Mouse (Mus musculus) frontal cortex, adult (tissue): ENCODE results near the gene Tmem88.
A peak's percentile ranks its signal among the peaks of the same experiment; 100 is the strongest.

Experiments
- ATAC-seq: cut with Nextera tagmentation; 2 replicates; pipeline ENCODE4 v1.9.2; 2017; ENCODE audit warnings: mild to moderate bottlenecking, moderate library complexity, mixed read lengths; ENCODE audit not compliant: low TSS enrichment

The Tmem88 gene

GRCm38 (mm10) chr11:69379600-69379999, 18.4 kb downstream of the Tmem88 start:
- ATAC-seq = no peak

GRCm38 (mm10) chr11:69377766-69378165, 20.3 kb downstream of the Tmem88 start:
- no peak for ATAC-seq

DNA sequence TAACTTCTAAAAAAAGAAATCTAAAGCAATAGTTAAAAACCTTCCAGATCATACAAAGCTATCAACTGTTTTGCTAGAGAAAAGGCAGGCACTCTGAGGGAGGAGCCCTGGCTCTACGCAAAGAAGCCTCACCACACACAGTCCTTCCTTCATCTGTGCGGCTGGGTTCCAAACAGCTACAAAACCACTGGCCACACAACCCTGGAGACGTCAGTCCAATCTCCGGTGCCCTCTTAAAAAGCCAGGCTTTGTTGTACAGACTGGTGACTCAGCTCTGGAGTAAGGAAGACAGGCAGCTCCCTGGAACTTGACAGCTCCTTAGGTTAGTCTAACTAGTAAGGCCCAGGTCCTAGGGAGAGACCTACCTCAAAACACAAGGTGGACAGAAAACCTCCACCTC, 22.4 kb downstream of the Tmem88 start:
- ATAC-seq = no peak

GRCm38 (mm10) chr11:69373223-69373965, 24.6 kb downstream of the Tmem88 start:
- ATAC-seq = no peak

- no peak for ATAC-seq
These were observed 25.3 kb downstream of the Tmem88 start for GRCm38 (mm10) chr11:69372780-69373170.

- peak; percentile 48; the same call in 1 of the 2 replicates for ATAC-seq
These were observed 25.8 kb downstream of the Tmem88 start for GRCm38 (mm10) chr11:69372056-69372779.

DNA sequence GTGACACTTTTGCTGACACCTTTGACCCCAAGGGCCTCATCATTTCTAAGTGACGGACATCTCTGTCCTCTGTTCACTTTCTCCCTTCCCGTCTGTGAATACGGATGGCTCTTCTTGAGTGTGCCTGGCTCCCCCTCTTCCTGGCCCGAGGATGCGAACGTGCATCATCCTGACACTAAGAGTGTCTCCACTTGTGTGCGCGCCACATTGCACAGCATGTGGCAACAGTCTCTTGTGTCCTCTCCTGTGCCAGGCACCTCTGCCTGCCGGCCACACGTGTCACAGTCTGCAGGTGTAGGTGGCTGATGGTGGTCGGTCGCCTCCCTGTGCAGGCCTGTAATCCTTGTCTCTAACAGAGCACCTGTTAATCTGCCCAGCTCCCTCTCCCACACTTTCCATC, 26.4 kb downstream of the Tmem88 start:
- ATAC-seq = no peak

DNA sequence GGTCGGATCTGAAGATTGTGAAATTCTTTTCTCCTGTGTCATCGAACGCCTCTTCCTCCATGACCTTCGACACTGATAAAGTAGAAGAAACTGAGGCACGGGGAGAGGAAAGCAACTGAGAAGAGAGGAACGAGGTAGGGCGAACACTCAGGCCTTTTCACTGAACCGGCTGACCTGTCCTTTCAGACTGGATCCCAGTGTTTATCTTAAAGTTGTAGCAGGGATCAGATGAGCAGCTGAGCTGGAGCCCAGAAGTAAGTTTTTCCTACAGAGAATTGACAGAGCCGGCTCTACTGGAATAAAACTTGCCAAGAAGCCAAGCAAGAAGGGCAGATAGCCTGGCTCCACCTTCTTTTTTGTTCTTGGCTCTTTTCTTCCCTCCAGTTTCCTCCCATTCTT, 27.2 kb downstream of the Tmem88 start:
- no peak for ATAC-seq

DNA sequence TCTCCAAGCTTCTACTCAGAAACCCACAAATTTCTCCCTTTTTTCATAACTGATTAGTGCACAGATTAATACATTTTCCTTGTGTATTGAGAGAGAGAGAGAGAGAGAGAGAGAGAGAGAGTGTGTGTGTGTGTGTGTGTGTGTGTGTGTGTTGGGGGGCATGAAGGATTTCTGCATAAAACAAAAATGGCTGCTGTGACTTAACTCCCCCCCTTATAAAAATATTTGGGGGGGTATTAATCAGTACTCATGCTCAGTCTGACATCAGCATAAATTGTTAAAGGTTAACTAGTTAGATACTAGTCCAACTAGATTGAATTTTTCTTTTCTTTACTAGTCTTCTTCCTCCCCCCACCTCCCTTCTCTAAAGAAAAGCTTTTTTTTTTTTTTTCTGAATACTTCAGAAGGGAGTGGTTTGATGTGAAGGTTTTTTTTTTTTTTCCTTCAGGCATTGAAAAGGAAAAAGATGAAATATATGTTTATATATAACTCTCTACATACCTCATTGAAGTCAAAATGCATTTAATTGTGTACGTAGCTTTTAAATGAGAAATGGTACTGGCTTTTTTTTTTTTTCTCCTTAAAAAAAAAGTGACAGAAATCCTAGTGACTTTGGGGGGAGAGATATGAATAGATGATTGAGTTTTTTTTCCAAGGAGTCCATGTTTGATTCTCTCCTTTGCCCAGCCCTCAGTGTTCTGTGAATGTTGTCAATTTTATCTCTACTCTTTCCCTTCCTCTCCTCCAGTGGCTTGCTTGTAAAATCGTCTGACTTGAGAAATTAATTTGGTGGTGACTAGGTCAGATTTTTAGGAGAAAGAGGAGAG, 27.8 kb downstream of the Tmem88 start:
- ATAC-seq = no peak

- ATAC-seq = no peak
These were observed 28.6 kb downstream of the Tmem88 start, which contains the start of gene Chd3 for GRCm38 (mm10) chr11:69369215-69369989. Chd3 (minus strand) TSS chr11:69369406.

- no peak for ATAC-seq
These were observed 29.4 kb downstream of the Tmem88 start for GRCm38 (mm10) chr11:69368356-69369214.

DNA sequence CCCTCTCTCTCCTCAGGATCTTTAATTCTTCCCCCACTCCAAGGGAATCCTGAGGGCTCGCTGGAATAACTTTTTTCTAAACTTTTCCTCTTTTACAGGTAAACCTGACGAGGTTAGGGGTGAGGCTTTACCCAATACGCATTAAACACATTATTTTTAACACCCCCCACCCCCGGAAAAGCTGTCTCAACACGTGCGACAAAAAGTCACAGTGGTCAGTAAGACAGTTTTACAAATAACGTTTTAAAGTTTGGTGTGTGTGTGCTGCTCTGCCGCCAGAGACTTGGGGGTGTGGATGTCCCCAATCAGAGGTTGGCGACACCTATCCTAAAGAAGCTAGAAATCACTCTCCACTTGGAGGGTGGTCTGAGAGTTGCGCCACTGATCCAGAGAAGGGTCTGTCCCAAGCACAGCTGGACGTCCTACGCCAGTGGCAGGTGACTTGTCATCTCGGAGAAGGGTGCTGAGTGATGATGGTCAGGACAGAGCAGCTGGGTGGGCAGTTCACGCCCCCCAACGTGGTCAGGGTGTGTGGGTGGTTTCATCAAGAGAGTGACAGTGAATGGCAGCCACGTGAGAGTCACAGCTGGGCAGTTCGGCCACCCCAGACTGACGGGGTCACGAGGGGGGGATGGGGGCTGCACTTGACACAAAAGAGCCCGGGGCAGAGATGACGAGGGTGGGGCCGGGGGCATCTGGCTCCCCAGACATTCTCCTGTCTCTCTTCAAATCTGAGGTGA, 30.2 kb downstream of the Tmem88 start:
- no peak for ATAC-seq

DNA sequence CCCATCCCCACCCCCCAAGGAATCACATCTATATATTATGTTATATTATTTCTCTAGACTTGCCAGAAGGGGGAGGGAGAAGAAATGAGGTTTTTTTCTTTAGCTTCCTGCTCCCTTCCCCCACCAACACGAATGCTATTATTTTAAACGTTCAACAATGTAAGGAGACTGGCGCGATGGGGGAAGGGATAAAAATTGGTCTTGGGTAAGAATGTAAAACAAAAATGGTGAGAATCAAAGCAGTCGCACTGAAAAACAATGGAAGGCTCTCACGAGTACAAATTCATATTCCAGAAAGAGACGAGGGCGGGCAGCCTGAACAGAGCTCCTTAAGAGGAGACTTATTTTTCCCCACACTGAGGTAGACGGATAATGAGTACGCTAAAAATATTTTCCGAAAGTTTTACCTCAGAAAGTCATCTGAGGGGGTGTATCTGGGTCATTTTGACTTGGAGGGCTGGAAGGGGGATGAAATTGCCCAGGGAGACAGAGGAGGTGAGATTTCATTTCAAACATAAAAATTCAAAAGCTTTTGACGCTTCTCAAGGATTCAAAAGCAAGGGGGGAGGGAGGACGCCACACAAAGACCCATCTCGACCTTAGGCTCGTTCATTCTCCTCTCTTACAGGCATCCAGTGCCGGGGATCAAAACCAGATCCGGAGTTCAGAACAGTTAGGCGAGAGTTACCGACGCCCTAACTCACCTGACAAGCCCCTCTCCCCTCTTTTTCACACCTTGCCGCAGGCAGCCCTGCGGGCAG, 31.0 kb downstream of the Tmem88 start:
- ATAC-seq = no peak

DNA sequence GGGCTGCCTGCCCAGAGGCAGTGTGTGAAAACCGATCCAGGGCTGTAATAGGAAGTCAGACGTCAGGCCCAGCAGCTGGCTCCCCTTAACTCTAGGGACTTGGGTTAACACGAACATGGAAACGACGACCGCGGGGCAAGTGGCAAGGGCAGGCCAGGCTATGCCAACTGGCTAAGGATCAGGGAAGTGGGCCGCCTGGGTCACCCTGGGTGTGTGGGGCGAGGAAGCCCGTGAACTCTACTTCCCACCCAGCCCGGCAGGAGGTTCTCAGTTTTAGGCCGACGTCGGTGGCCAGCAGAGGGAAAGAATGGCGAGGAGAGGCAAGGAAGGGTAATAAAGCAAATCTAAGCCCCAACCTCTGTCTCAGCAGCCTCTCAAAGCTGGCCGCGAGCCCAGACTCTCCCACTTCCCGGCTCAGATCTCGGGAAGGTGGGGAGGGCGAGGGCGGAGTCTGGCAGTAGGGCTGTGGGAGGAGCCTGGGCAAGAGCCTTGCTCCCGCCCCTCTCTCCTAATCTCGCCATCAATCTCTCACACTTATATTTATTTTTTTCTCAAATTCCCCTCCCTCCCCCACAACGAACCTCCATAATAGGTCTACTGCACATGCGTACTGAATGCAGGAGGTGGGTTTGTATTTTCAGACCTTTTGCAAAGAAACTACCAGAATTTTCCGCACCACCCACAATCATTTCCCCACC, 31.7 kb downstream of the Tmem88 start:
- ATAC-seq = peak; percentile 68

DNA sequence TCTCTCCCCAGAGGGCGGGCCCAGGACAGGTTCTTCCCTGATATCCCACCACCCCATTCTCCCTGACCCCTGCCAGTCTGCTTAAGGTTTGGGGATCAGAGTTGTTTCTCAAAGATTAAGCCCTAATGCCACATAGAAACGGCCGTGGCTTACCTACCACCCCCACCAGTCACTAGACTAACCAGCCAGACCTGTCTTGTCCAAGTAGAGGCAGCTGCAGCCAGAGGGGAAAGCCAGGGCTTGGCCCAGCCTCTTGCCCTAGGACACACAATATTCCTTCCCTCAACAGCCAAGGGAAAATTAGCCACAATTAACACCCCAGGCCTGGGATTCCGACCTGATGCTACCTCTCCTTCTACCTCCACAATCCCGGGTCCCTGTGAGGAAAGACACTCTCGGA, 32.3 kb downstream of the Tmem88 start:
- ATAC-seq = no peak

DNA sequence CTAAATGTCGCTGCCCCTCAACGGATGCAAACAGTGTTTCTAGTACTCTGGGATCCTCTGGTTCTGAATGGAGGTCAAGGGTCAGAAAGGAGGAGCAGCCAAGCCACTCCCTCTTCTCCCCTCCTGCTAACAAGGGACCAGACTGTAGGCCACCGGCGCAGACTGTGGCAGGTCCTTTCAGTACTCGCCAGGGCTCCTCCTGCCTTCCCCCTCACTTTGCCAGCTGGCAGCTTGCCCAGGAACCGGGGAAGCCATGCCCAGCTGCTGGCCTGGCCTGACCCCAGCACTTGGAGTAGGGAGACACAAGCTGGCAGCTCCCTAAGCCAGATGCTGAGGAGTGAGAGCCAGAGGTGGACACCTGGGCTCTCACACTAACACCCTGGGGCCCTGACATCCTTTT, 33.1 kb downstream of the Tmem88 start:
- ATAC-seq = peak; percentile 48

DNA sequence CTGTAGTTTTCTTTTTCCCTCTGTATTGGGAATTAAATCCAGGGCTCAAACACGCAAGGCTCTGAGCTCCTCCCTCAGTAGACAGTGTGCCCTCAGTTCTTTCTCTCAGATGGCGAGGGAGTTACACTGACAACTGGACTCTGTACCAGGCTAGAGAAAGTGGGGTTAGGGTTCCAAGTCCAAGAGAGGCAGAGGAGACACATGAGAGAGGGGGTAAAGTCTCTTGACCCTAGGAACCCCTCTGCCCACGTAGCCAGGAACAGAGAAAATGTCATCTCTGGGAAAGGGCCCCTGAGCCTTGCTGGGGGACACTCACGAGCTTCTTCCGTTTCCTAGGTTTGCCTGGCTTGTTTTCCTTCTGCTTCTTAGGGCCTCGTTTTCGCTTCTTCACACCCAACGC, 33.7 kb downstream of the Tmem88 start:
- 0 out of 2 replicates have a peak, but pooled peaks have one; percentile 2 for ATAC-seq

GRCm38 (mm10) chr11:69362479-69362878, 35.6 kb downstream of the Tmem88 start:
- no peak for ATAC-seq

DNA sequence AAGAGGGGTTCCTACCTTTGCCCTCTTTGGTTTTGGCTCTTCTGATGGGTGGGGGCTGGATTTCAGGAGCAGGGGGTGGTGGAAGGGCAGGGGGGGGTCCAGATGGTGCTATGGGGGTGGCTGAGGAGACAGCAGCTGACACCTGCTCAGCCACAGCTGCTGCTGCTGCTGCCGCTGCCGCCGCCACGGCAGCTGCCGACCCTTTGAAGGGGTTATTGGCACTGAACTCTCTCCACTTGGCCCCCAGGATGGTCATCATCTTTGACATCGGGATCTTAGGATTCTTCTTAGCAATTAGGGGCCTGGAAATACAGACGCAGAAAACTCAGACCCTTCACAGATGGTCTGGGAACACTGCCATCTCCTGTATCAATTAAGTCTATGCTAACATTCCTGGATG, 36.0 kb downstream of the Tmem88 start:
- ATAC-seq = no peak
